Mouse (Mus musculus) layer of hippocampus, postnatal 36 days (tissue): ENCODE data around the gene Mesp1. TPM values are rescaled to one million over a fixed set of nuclear protein-coding genes. Genes with fewer than 3 reads are reported as not detected.
A peak's percentile ranks its signal among the peaks of the same experiment; 100 is the strongest.
"Not testable (repeated sequence)": the region's sequence is repeated elsewhere in the genome, so short reads cannot be mapped to it uniquely, and the experiment has no call there.

Experiments used
- DNase-seq, 2 experiments: peaks; one replicate each; pipeline ENCODE4 v3.0.0; 2022
- total RNA-seq, 2 experiments: library from RNA; stranded (reverse); gene quantifications; 2 replicates each; pipeline ENCODE4 v1.2.3; 2021

The Mesp1 gene
- total RNA-seq, 2 experiments from 2014 or later: 0.30 TPM; not detected in 1

DNA sequence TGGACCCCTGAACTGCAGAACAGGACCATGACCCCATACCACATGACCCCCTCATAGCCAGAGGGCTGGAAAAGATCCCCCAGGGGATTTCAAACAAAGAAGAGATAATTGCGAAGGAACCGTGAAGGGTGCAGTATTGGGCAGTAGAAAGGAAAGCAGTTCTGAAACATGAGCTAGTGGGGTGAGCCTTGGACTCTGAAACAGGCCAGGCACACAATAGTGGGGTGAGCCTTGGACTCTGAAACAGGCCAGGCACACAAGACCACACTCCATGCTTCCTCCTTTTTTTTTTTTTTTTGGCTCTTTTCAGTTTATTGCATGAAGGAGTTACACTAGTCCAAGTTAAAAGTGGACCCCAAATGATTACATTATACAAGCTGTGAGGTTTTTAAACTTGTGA is 3.8 kb downstream of the Mesp1 start:
- not testable (repeated sequence) for DNase-seq

- peak; percentile 36 to 61 for DNase-seq
These were observed 7.3 kb downstream of the Mesp1 start for GRCm38 (mm10) chr7:79786295-79786694.

DNA sequence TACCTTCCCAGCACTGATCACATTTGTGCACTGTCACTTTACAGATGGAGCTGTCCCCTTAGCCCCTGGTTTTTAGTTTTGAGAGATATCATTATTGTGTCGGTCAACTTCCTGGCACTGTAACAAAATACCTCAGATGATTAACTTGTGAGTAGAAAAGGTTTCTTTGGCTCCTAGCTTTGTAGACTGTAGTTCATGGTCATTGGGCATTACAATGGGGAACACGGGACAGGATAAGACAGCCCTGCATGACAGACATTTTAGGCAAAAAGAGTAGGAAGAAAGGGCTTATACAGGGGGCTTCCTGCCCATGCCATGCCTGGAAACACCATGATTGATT is 11.1 kb downstream of the Mesp1 start:
- no peak for DNase-seq

DNA sequence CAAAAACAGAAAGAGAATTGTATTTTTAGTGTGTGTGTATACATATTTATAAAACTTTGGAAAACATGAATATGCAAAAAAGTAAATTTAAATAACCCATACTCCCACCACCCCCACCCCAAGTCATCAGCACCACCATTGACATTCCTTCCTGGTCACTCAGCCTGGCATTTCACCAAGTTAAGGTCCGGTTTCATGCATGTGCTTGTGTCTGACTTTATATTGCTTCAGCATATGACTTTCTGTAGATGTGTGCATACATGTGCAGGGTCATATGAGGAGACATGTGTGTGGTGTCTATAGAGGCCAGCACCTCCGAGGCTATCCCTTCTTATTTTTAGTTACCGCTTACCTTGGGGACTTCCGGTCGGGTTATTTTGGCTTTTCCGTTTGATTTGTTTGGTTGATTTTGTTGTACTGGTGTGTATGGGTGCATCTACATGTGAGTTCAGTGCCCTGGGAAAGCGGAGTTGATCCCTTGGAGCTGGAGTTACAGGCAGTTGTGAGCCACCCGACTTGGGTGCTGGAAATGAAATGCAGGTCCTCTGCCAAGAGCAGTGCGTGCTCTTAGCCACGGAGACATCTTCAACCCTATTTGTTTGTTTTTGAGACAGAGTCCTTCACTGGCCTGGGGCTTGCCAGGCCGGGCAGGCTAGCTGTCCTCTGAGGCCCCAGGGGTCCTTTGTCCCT is 11.6 kb downstream of the Mesp1 start:
- no peak for DNase-seq

GRCm38 (mm10) chr7:79780647-79781626 is 12.7 kb downstream of the Mesp1 start:
- peak; percentile 64 to 66 for DNase-seq

- peak in 1 of 2 experiments; percentile 4 for DNase-seq
These were observed 21.8 kb downstream of the Mesp1 start for GRCm38 (mm10) chr7:79771561-79772512.

DNA sequence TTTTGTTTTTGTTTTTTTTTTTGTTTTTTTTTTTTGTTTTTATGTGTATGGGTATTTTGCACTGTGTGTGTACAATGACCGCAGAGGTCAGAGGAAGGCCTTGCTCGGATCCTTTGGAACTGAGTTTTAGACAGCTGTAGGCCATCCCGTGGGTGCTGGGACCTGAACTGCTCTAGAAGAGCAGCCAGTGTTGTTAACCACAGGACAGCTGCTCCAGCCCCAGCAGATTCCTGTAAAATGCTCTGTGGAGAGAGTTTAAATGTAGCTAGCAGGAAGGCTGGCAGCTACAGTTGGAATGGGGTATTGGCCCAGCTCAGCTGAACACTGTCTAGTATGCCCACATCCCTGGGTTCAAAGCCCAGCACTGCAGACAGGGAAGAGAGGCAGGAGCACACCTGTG is 23.9 kb downstream of the Mesp1 start:
- no peak for DNase-seq

- DNase-seq: no peak
These were observed 27.6 kb downstream of the Mesp1 start for GRCm38 (mm10) chr7:79765991-79766390.

DNA sequence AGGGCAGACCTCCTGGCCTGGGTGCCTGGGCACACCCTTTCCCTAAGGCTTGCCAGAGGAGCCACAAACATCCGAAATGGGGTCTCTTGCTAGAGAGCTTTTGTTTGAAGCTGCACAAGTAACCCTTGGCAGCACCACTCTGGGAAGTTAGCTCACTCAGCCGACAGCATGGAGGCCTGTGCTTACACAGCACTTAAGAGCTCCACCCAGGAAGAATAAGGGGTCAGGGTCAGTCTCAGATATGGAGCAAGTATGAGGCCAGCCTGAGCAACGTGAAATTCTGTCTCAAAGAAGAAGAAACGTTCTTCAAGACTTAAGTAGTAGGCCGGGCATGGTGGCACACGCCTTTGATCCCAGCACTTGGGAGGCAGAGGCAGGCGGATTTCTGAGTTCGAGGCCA is 31.5 kb downstream of the Mesp1 start:
- no peak for DNase-seq

DNA sequence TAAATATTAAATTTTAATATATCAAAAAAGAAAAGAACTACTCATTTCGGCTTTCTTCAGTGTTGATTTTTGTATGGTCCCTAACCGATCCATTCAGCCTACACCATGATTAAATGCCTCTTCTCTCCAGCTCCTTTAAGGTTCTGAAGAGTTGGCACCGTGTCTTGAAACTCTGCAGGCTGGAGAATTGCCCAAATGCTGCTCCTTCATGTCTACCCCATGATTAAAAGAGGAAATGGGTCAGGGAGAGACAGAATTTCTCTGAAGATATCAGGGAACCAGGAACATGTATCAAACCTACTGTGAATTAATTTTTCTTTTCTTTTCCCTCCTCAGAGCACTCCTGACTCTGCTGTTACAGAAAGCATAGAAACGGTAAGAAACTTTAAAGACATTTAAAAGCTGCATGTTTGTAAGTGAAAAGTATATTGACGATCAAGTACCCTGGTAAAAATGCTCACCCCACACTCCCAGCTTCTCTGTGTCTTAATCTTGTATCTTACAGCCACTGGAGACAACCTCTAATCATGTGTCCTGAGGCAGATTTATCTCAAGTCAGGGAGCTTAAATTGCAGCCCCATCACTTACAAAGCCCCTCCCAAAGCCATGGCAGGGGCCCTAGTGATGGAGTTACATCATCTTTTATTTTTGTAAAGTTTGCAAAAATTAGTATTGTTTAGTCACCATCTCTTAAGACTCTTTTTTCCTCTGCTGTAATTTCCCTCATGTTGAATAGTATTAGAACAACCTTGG is 32.3 kb downstream of the Mesp1 start:
- DNase-seq: no peak

DNA sequence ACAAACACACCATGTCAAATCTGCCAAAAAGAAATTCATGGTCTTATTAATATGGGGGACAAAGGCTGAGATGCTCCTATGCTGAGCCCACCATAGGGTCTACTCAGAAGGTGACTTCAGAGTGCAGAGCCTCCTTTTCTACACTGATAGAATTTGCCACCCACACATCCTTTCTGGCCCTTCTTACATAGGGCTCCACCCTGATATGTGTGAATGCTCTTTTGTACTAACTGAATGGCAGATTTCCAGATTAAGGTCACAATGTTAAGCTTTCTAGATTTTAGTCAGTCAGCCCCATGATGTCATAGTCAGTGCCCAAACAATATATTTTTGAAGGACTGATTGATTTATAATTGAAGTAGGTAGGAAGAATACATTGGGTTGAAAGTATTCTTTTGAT is 33.8 kb downstream of the Mesp1 start:
- no peak for DNase-seq

- DNase-seq: no peak
These were observed 35.4 kb downstream of the Mesp1 start for GRCm38 (mm10) chr7:79758176-79758575.

DNA sequence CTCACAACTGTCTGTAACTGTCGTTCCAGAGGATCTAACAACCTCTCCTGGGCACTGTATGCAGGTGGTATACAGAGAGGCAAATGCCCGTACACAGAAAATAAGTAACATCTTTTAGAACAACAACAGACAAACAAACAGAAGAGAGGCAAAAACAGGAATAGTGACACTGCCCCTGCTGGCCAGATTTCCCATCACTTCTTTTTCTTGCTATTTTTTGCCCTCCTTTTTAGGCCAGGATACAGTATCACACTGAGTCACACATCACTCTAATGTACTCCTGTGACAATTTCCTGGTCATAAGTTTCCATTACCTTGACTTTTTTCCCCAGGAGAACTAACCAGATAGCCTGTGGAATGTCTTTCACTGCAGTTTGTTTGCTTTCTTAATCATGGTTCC is 37.3 kb downstream of the Mesp1 start:
- no peak for DNase-seq

DNA sequence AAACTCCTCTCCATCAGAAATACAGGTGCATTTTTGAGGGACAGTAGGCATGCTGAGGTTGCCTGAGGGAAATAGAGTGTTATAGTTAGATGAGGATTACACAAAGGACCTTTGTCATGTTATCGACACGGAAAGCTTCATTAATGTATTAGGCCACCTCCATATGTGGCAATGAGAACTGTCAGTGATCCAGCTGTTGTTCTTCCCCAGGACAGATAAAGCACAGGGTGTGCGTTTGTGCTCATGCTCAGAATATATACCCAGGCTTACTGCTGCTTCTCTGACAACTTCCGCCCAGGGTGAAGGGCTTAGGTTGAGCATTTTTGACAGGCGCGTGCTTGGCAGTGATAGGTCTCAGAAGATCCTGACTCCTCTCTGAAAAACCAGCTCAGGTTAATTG is 44.1 kb downstream of the Mesp1 start:
- no peak for DNase-seq

GRCm38 (mm10) chr7:79747659-79748058 is 45.9 kb downstream of the Mesp1 start:
- DNase-seq: no peak

DNA sequence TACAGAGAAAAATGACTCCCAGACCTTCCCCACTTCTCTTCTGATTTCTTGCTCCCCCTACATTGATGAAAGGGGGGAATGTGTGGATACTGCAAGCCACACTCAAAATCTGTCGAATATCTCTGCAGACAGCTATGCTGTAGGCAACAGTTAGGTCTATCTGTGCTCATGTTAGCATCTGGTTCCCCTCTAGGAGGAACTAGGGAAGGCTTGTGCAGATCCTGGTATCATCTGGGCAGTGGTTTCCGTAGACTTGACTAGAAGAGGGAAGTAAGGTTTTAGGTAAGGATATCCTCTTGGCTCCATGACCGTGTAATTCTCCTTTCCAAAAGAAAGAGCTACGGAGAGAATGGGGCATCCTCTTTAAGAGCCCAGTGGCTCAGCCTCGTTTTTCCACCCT is 49.0 kb downstream of the Mesp1 start:
- DNase-seq: no peak

DNA sequence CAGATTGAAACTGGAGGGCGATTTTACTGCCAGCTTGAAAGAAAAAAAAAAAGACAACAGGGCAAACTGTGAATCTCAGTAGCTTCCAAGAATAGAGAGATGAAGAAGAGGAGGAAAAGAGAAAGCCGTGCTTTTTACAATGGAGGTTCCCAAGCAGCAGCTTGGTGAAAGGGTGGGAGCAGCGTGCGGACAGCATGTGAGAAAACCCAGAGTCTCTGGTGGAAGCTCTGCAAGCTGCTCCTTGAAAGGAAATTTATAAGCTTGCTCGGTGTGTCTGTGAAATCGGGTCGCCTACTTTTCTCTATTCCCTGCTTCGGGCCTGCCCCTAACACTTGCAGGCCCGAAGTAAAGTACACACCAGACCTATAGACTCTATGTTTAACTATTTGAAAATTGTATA is 49.5 kb downstream of the Mesp1 start:
- no peak for DNase-seq

DNA sequence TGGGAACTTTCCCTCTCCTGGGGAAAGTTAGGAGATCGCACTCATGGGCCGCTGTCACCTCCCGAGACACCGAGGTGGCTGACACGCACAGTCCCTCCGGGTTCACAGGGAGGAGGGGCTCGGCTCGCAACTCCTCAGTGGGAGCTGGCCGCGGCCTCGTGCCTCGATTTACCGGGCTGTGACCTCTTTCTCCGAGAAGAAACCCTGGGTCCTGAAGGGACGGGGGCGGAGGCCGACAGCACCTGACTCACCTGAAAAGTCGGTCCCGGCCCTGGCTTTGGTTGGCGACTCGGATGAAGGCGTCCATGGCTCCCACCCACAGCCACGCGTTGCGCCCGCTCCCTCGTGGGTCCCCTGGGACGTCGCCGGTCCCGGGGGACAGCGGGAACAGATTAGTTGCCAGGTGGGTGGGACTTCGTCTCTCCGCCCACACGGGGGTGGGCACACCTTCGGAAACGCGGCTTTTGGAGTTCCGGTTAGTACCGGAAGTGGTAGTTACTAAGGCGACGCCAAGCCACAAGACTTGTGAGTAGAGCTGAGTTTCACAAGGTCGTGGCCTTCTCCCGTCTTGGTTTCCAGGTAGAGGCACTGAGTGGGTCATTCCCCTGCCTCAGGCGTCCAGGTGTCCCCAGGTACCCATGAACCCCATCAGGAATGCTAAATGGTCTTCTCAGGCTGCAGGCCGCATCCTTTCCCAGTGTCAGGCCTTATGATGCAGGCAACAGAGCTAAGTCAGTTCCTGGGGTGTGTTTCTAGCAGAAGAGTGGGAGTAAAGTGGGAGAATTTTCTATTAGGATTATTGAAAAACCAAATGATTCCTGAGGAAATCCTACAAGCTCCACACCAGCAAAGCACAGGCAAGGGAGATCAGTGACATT is 50.7 kb downstream of the Mesp1 start, which contains the start of the genes Pex11a and Wdr93:
Pex11a (minus strand) TSS at position 473 of the 878 bp plus-strand sequence.
Wdr93 (plus strand) TSS at position 505 of the 878 bp plus-strand sequence.
- peak; percentile 77 to 79 for DNase-seq

- no peak for DNase-seq
These were observed 51.3 kb downstream of the Mesp1 start for GRCm38 (mm10) chr7:79742277-79742658.
